Mouse (Mus musculus): ENCODE data around the gene Snx29. TPM values are rescaled to one million over a fixed set of nuclear protein-coding genes. Genes with fewer than 3 reads are reported as not detected.

Gene Snx29
- polyA plus RNA-seq, 1 experiment from 2014 or later = 19.2 TPM

DNA sequence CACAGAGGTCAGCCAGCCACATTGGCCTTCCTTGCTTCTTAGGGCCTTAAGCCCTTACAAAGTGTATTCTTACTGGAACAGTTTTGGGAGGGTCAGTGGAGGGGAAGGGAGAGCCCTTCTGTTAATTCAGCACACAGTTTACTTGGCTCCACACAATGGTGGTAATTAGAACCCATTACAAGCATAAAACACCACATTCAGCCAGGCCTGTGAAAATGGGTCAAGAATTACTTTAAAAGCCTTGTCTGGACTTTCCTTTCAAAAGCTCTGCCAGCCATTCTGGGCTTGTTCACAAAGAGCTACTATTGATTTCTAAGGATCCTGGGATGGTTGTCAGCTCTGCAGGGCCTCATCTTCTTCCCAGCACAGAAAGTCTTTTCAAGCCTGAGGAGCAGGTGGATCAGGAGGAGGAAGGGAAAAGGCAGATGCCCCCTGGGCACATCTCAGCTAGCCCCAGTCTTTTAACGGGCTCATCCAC, 303.3 kb downstream of the Snx29 start:
- WGBS = 42% methylated on average over 1 of the region's 1 CpGs

DNA sequence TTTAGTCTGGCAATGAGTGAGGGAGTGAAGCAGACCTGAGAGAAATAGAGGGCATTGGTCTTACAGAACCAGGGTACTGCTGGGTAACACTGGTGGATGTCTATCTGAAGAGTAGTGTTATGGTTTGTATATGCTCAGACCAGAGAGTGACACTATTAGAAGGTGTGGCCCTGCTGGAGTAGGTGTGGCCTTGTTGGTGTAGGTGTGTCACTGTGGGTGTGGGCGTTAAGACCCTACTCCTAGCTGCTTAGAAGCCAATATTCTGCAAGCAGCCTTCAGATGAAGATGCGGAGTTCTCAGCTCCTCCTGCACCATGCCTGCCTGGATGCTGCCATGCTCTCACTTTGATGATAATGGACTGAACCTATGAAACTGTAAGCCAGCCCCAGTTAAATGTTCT, 303.9 kb downstream of the Snx29 start:
- H3K4me2 ChIP-seq (replicated peaks) = no peak overlapping the region
- 0 out of 2 replicates have a peak, but pooled peaks cover 3% of the 10 kb centered on the region for H3K4me1 ChIP-seq
- no peak overlapping the region for H3K4me3 ChIP-seq
- H3K36me3 ChIP-seq = 0 out of 2 replicates have a peak, but pooled peaks cover 2% of the 10 kb centered on the region
- no peak overlapping the region for H3K9ac ChIP-seq
- no peak overlapping the region for H3K27ac ChIP-seq
- no peaks in the 10 kb centered on the region for H3K27me3 ChIP-seq
- WGBS = 80% methylated on average over 2 of the region's 2 CpGs
- H3K9me3 ChIP-seq (replicated peaks) = no peaks in the 10 kb centered on the region
- ATAC-seq (ENCODE audit: low FRiP score) = no peak

More for the DNA sequence above, 303.3 kb downstream of the Snx29 start:
- Histone ChIP-seq H3K4me1 (0 out of 2 replicates have a peak, but pooled peaks cover 3% of the 10 kb centered on the region), H3K4me2 (replicated peaks) (no peak overlapping the region), H3K27ac (no peak overlapping the region), H3K9ac (no peak overlapping the region), H3K27me3 (no peaks in the 10 kb centered on the region), H3K4me3 (no peak overlapping the region), H3K36me3 (no peaks in the 10 kb centered on the region), H3K9me3 (replicated peaks) (no peaks in the 10 kb centered on the region)
- no peak for ATAC-seq (ENCODE audit: low FRiP score)

DNA sequence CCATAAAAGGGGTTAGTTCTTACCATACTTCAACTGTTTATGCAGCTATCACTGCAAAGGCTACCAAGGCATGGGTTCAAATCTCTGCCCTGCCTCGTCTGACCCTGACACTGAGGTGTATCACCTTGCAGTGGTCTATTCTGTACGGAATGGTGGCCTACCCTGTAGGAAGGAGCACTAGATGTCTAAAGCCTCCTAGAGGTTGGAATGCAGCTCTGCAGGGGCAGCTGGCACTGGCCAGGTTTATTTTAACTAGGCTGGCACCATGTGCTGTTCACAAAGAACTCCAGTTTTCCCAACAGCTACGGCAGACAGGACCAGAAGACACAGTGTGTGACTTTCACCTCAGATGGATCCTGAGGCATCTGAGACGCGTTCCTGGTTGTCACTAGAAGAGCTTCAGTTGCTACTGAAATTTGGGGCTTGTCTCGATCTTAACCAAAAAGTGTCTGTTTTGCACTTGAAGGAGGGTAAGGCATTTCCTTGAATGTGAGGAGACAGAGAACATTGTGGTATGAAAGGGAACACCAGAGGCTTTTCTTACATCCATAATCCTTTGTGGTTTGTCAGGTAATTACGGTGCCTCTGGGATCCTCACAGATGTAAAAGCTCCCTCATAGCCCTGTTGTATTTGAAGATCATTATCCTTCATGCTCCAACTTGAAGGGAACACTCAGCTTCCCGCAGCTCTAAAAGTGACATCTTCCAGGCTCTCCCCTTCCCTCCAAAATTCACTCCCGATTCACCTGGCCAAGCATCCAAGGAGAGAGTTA, 305.3 kb downstream of the Snx29 start:
- WGBS = 82% methylated on average over 9 of the region's 9 CpGs
- 0 out of 2 replicates have a peak, but pooled peaks cover 4% of the 10 kb centered on the region for H3K36me3 ChIP-seq
- no peak overlapping the region for H3K4me2 ChIP-seq (replicated peaks)
- H3K4me3 ChIP-seq = no peak overlapping the region
- 0 out of 2 replicates have a peak, but pooled peaks cover 3% of the 10 kb centered on the region for H3K4me1 ChIP-seq
- H3K9ac ChIP-seq = no peak overlapping the region
- H3K27me3 ChIP-seq = no peaks in the 10 kb centered on the region
- H3K27ac ChIP-seq = no peak overlapping the region
- ATAC-seq (ENCODE audit: low FRiP score) = no peak
- H3K9me3 ChIP-seq (replicated peaks) = no peaks in the 10 kb centered on the region

DNA sequence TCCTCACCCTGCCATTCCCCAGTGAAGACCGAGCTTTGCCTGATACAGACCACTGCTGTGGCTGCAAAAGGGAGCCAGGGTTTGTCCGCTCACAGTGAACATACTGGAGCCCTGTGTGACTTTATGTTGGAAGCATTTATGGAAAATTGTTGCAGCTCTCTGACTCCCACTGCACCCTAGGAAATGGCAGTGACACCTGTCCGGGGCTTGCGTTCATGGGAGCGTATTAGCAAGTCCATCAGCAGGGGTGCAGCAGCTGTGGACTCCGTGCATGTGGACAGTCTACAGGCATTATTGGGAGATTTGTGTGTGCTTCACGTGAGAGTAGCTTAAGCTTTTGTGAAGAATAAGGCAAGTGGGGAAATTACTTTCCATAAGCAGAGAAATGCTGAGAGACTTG, 307.0 kb downstream of the Snx29 start:
- H3K27me3 ChIP-seq = no peaks in the 10 kb centered on the region
- H3K9me3 ChIP-seq (replicated peaks) = no peaks in the 10 kb centered on the region
- H3K9ac ChIP-seq = no peak overlapping the region
- no peak overlapping the region for H3K4me2 ChIP-seq (replicated peaks)
- 0 out of 2 replicates have a peak, but pooled peaks cover 3% of the 10 kb centered on the region for H3K4me1 ChIP-seq
- no peak overlapping the region for H3K4me3 ChIP-seq
- no peak for ATAC-seq (ENCODE audit: low FRiP score)
- H3K36me3 ChIP-seq = 0 out of 2 replicates have a peak, but pooled peaks cover 4% of the 10 kb centered on the region
- H3K27ac ChIP-seq = no peak overlapping the region
- WGBS = 86% methylated on average over 7 of the region's 7 CpGs

DNA sequence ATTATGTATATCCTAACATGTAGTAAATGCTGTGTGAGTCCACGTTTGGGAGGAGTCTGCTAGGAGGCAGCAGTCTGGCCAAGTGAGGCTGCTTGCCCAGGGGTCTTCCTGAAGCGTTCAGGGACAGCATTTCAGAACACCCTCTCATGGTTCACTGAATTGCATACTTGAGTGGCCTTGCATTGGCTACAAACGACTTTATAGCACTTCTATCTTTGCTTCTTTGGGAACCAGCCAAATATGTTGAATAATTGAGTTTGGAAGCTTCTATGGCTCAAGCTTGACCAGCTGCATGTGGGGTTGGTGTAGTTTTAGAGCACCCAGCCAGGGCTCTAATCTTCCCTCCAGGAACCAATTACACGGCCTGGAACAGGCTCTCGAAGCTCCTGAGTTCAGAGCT, 307.8 kb downstream of the Snx29 start:
- WGBS = 61% methylated on average over 5 of the region's 5 CpGs
- H3K4me3 ChIP-seq = no peak overlapping the region
- H3K27ac ChIP-seq = no peak overlapping the region
- no peaks in the 10 kb centered on the region for H3K9me3 ChIP-seq (replicated peaks)
- H3K27me3 ChIP-seq = no peaks in the 10 kb centered on the region
- H3K36me3 ChIP-seq = 0 out of 2 replicates have a peak, but pooled peaks cover 4% of the 10 kb centered on the region
- no peak overlapping the region for H3K4me2 ChIP-seq (replicated peaks)
- H3K9ac ChIP-seq = no peak overlapping the region
- H3K4me1 ChIP-seq = 0 out of 2 replicates have a peak, but pooled peaks cover 3% of the 10 kb centered on the region
- ATAC-seq (ENCODE audit: low FRiP score) = no peak

DNA sequence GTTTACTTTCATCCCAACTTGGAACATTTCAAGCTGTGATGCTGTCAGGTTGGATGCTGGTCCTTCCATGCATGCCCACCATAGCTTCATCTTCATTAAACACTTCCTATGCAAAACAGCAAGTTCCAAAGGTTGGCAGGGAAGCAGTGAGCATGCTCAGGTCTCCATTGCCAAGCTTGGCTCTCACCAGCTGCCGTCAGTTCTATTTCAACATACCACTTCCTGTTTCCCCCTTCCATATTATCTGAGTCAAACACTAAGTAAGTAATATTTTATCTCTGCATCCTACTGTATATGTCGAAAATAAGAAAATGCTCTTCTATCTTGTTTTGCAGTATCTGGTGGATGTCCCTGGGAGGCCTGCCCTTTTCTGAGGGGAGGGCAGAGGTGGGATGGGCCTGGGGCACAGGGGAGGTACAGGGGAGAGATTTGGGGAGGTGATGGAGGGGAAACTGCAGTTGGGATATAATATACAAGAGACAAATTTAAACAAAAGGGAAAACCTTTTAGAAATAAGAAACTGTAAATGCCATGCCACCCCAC, 309.6 kb downstream of the Snx29 start:
- Histone ChIP-seq H3K36me3 (0 out of 2 replicates have a peak, but pooled peaks cover 4% of the 10 kb centered on the region), H3K4me1 (peaks cover 12% of the 10 kb centered on the region), H3K4me2 (replicated peaks) (no peak overlapping the region), H3K4me3 (no peak overlapping the region), H3K9ac (no peak overlapping the region), H3K27ac (no peak overlapping the region), H3K9me3 (replicated peaks) (no peaks in the 10 kb centered on the region), H3K27me3 (no peaks in the 10 kb centered on the region)
- whole genome bisulfite sequencing = 86% methylated on average over 2 of the region's 2 CpGs
- ATAC-seq (ENCODE audit: low FRiP score) = no peak

DNA sequence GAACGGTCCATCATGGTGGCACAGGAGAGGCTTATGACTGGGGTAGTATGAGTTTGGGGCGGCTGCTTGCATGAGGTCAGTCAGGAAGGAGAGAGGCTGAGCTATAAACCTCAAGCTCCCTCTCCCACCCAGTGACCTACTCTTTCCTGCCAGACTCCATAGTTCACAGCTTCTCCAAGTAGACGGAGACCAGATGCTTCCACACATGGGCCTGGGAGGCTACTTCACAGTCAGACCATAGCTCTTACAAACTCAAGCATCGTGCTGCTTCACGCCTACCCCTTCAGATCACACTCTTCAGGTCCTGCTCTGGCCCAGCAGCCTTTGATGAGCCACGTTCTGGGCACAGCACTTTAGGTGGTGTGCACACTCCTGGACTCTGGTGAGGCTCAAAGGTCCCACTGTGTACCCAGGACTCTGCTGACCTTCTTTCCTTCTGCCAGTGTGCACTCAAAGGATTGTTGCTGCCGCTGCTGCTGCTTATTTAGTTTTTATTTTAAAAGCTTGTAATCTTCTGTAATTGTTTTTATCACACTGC, 313.6 kb downstream of the Snx29 start:
- no peak overlapping the region for H3K4me2 ChIP-seq (replicated peaks)
- peaks cover 14% of the 10 kb centered on the region for H3K4me1 ChIP-seq
- H3K27me3 ChIP-seq = no peaks in the 10 kb centered on the region
- no peak overlapping the region for H3K27ac ChIP-seq
- 81% methylated on average over 7 of the region's 7 CpGs for WGBS
- ATAC-seq (ENCODE audit: low FRiP score) = no peak
- no peak overlapping the region for H3K4me3 ChIP-seq
- no peak overlapping the region for H3K9ac ChIP-seq
- no peaks in the 10 kb centered on the region for H3K9me3 ChIP-seq (replicated peaks)
- H3K36me3 ChIP-seq = 0 out of 2 replicates have a peak, but pooled peaks cover 4% of the 10 kb centered on the region

DNA sequence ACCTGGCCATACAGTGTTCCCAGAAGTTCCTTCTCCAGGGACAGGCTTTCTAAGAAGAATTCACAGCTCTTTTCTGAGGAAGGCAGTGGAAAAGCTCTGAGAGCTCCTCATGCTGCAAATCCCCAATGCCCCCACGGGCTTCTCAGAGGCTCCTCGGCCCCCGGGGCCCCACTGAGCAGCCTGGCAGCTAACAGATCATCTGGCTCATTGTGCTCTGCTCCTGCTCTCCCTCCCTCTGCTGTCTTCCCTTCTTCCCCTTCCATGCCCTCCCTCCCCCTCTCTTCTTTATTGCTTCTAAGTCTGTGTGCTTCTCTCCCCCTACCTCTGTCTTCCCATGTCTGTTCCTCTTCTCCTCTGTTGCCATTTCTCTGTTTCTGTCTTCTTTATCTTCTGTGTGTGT, 314.2 kb downstream of the Snx29 start:
- Histone ChIP-seq H3K4me1 (peaks cover 14% of the 10 kb centered on the region), H3K27me3 (no peaks in the 10 kb centered on the region), H3K9ac (no peak overlapping the region), H3K4me2 (replicated peaks) (no peak overlapping the region), H3K4me3 (no peak overlapping the region), H3K27ac (peak overlapping the region; percentile 30; the same call in 1 of the 2 replicates), H3K36me3 (no peaks in the 10 kb centered on the region), H3K9me3 (replicated peaks) (no peaks in the 10 kb centered on the region)
- ATAC-seq (ENCODE audit: low FRiP score) = no peak
- 13% methylated on average over 3 of the region's 3 CpGs for WGBS

DNA sequence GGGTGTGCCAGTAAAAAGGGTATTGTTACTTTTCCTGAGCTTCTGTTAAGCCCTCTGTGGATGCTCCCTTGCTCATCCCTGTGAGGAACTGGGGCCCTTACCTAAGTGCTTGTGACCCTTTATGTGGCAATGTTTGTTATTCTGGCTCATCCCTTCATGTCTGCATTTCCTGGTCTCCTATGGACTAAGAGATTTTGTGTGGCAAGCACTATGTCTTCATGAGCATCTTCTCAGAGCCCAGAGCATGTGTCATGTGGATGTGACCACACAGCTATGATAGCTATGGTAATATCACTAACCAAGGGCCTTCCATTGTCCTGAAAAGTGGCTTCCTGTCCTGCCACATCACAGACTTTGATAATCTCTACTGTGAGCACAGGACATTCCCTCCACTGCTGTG, 315.1 kb downstream of the Snx29 start:
- Histone ChIP-seq H3K4me3 (no peak overlapping the region), H3K4me2 (replicated peaks) (no peak overlapping the region), H3K9me3 (replicated peaks) (no peaks in the 10 kb centered on the region), H3K9ac (no peak overlapping the region), H3K27ac (no peak overlapping the region), H3K36me3 (no peaks in the 10 kb centered on the region), H3K27me3 (no peaks in the 10 kb centered on the region), H3K4me1 (peaks cover 14% of the 10 kb centered on the region)
- no peak for ATAC-seq (ENCODE audit: low FRiP score)

DNA sequence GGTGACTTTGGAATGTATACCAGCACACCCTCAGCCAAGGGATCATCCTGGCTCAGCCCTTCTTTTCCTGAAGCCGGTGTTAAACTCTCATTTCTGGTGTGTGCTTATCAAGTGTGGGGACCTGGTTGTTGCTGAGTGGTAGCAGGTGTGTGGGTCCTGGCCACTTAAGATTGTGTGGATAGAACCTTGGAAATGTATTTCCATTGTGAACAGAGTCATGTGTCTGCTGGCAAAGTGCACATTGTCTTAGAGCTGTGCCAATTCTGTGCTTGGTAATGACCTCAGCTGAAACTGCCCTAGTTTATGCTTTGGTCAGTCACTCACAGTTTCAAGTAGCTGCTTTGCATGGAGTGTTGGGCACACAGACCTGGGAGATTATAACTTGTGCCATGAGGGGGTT, 316.0 kb downstream of the Snx29 start:
- H3K9ac ChIP-seq = no peak overlapping the region
- peaks cover 20% of the 10 kb centered on the region for H3K4me1 ChIP-seq
- no peaks in the 10 kb centered on the region for H3K9me3 ChIP-seq (replicated peaks)
- WGBS = 91% methylated on average over 1 of the region's 1 CpGs
- H3K27me3 ChIP-seq = no peaks in the 10 kb centered on the region
- no peak overlapping the region for H3K4me3 ChIP-seq
- H3K27ac ChIP-seq = no peak overlapping the region
- no peak overlapping the region for H3K4me2 ChIP-seq (replicated peaks)
- no peaks in the 10 kb centered on the region for H3K36me3 ChIP-seq
- no peak for ATAC-seq (ENCODE audit: low FRiP score)

DNA sequence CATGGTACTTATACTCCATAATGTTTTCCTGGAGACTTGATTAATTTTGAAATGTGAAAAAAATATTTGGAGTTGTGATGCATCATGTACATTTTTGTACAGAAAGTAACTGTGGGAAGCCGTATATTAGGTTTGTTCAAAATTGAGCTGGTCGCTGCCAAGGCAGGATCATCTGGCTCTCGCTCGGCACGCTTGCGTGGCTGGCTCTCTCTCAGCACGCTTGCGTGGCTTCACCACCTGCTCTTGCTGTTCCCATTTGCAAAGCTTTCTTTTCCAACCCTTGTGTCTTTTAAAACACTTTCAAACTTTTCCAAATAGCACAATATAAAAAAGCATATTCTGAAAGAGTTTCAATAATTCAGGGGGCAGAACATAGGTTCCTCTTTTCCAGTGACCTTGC, 317.2 kb downstream of the Snx29 start:
- H3K9me3 ChIP-seq (replicated peaks) = no peaks in the 10 kb centered on the region
- peaks cover 20% of the 10 kb centered on the region for H3K4me1 ChIP-seq
- no peak overlapping the region for H3K4me3 ChIP-seq
- no peak overlapping the region for H3K27ac ChIP-seq
- no peak for ATAC-seq (ENCODE audit: low FRiP score)
- 86% methylated on average over 8 of the region's 8 CpGs for WGBS
- no peak overlapping the region for H3K9ac ChIP-seq
- no peak overlapping the region for H3K4me2 ChIP-seq (replicated peaks)
- H3K36me3 ChIP-seq = no peaks in the 10 kb centered on the region
- H3K27me3 ChIP-seq = no peaks in the 10 kb centered on the region

DNA sequence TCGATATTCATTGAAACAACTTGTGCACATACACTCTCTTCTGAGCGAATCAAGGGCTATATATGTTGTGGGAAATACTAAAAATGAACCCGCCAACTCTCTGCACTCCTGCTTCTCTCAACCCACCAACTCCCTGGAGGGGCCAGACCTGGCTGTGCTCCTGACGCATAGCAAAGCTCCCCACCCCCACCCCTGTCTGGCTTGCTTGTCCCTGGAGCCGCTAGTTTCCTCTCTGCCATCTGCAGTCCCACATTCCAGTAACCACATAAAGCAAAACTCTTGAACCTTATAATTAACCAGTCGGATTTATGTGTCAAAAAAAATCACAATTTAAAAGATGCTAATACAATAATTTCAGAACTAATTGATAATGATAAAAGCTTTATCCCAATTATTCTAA, 320.9 kb downstream of the Snx29 start:
- Histone ChIP-seq H3K27me3 (no peaks in the 10 kb centered on the region), H3K36me3 (no peaks in the 10 kb centered on the region), H3K4me2 (replicated peaks) (no peak overlapping the region), H3K9ac (no peak overlapping the region), H3K9me3 (replicated peaks) (no peaks in the 10 kb centered on the region), H3K4me1 (peaks cover 10% of the 10 kb centered on the region), H3K27ac (no peak overlapping the region), H3K4me3 (no peak overlapping the region)
- no peak for ATAC-seq (ENCODE audit: low FRiP score)
- 61% methylated on average over 6 of the region's 6 CpGs for WGBS
